Mouse (Mus musculus): Measurements from ENCODE around the gene Mrpl51.

DNA sequence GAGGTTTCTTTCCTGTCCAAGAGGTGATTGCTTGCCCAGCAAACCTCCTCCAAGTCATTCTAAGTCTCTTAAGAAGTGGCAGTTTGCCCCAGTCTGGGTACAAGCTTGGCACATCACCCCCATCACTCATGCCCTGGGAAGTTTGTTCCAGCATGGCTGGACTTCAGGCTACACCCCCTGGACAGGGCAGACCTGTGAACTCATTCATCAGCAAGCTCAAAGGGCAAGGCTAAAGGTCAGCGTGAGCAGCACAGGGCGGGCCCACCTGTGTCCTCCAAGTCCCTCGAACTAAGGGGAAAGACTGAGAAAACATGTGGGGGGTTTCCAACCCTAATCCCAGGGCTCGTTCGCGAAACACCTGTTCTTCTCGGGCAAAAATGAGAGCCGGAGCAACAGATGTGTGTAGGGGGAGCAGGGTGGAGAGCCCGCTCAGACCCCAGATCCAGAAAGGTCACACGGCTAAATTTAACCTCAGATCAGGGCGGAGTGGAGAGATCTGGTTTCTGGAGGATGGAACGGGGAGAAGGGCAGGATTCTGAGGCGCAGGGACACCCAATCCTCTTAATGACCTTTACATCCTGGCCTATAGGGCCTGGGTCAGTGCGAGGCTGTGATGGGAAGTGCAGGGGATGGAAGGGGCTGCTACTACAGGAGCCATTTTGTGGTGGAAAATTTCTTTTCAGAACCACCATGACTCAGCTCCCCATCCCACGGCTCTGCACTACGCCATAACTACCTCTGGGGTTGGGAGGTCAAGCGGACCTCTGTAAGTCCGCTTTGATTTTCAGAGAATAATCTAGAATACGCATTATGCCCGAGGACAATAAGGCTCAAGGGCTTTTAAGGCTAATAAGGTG, 27.6 kb upstream of the Mrpl51 start:
- no peak for TF ChIP-seq CTCF (IDR thresholded peaks at IDR 0.05; ENCODE audit: low read depth, low read length)
- TF ChIP-seq POLR2A (IDR thresholded peaks at IDR 0.05; ENCODE audit: borderline replicate concordance, low read depth, low read length) = no peak
